Mouse (Mus musculus) lung, postnatal 0 days (tissue): ENCODE data around the gene Atp2a1.

ENCODE experiments used
- CTCF ChIP-seq: IDR thresholded peaks from 2 replicates; pipeline ENCODE4 v1.5.1; 2016; ENCODE audit warnings: antibody characterized with exemption, mild to moderate bottlenecking
- EP300 ChIP-seq: IDR thresholded peaks from 2 replicates; pipeline ENCODE4 v1.6.1; 2016; ENCODE audit warnings: antibody characterized with exemption, mild to moderate bottlenecking, control low read depth

DNA sequence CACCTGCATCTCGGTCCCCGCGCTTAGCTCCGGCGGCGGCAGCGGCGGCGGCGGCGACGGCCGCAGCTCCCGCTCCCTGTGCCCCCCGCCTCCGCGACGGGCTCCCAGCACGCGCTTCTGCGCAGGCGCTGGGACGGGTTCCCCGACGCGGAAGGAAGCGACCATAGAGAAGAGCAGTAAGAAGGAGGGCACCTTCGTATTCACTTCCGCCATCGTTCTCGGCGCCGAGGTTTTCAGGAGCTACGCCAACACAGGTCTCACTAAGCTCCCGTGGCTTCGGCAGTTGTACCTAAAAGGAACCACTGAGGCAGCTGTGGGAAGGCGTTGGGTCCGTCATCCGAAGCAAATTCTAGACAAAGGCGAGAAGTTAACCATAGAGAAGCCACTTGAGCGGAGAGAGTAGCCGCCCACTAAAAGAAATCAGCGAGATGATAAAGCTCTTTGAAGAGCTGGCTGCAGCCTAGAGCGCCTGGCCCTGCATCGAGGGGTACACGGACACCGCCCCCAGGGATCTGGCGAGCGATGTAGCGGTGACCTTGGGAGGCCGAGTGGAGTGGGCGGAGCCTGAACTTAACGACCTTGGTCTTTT is 12.2 kb upstream of the Atp2a1 start, which contains the start of gene Sh2b1:
- TF ChIP-seq CTCF (peak; percentile 55), EP300 (peak; percentile 62)
